Mouse (Mus musculus) kidney, embryonic 16.5 days (tissue): ENCODE results near the gene Mfrp. TPM values are rescaled to one million over a fixed set of nuclear protein-coding genes. Genes with fewer than 3 reads are reported as not detected.

Experiments
- ATAC-seq: fragments of 200-750 bp; cut with Nextera tagmentation; 2 replicates; pipeline ENCODE4 v1.8.0; 2017; ENCODE audit warnings: moderate TSS enrichment; ENCODE audit not compliant: low FRiP score, low TSS enrichment
- H3K27ac ChIP-seq: fragments of 300-500 bp; sonication (generic); 2 replicates; pipeline ENCODE4 v1.5.1; 2014; ENCODE audit warnings: low read length
- H3K27me3 ChIP-seq: fragments of 300-500 bp; sonication (generic); 2 replicates; pipeline ENCODE4 v1.6.1; 2014; ENCODE audit warnings: low read length, control low read depth, mixed read lengths; ENCODE audit not compliant: insufficient read depth
- H3K36me3 ChIP-seq: fragments of 300-500 bp; sonication (generic); 2 replicates; pipeline ENCODE4 v1.6.1; 2014; ENCODE audit warnings: low read length, control low read depth, mixed read lengths; ENCODE audit not compliant: insufficient read depth
- H3K4me1 ChIP-seq: fragments of 300-500 bp; sonication (generic); 2 replicates; pipeline ENCODE4 v1.6.1; 2014; ENCODE audit warnings: low read length, control low read depth, mixed read lengths; ENCODE audit not compliant: insufficient read depth
- H3K4me2 ChIP-seq: fragments of 300-500 bp; sonication (generic); replicated peaks from 2 replicates; pipeline ENCODE4 v1.6.1; 2014; ENCODE audit warnings: low read depth, low read length
- H3K4me3 ChIP-seq: fragments of 300-500 bp; sonication (generic); 2 replicates; pipeline ENCODE4 v1.5.1; 2014; ENCODE audit warnings: mild to moderate bottlenecking, low read length
- H3K9ac ChIP-seq: fragments of 300-500 bp; sonication (generic); replicated peaks from 2 replicates; pipeline ENCODE4 v1.6.1; 2014; ENCODE audit warnings: low read length
- H3K9me3 ChIP-seq: fragments of 300-500 bp; sonication (generic); 2 replicates; pipeline ENCODE4 v1.6.1; 2016; ENCODE audit warnings: low read length, control low read depth
- WGBS: fragments of 180-500 bp; shearing (Covaris S2); extraction: QIAGEN DNeasy Blood & Tissue Kit; methylation state at CpG from one replicate; pipeline ENCODE4 v1.1.7; 2014; 5-methylcytosine and 5-hydroxymethylcytosine counted together
- polyA plus RNA-seq: library from polyadenylated mRNA; unstranded; fragments of >200 nt; fragmentation: Nextera tagmentation; extraction: Ambion mirVana; gene quantifications from 2 replicates; pipeline ENCODE4 v1.2.1, GENCODE M21; 2015

Gene Mfrp
- polyA plus RNA-seq, 1 experiment from 2014 or later = 0.25 TPM

DNA sequence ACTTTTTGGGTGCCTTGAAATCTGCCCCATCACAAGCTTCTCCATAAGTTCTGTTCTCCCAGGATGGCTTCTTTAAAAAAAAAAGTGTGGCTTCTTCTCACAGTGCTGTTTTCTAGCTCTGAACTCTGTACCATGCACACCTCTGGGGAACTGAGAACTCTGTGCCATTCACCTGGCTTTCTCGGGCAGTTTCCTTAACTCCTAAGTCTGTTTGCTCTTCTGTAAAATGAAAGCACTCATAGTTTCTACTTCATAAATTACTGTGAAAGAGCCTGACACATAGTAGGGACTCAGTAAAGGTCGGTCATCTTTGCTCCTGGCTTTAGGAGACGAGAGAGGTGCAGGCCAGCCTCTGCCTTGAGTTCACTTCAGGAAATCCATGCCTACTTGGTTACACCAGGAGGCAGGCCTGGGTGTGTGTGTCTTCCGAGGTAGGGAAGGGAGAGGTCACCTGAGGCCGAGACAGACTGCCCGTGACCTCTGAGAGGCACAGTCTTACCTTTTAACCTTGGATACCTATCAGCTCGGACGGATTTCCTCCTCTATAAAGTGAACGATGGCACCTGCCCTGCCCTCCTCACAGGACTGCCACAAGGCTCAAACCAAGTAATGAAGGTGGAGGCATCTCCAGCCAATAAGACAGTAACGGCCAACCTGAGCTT is 23.3 kb upstream of the Mfrp start:
- peak overlapping the region; percentile 88 for H3K27ac ChIP-seq
- H3K9me3 ChIP-seq = no peaks in the 10 kb centered on the region
- no peaks in the 10 kb centered on the region for H3K27me3 ChIP-seq
- 0 out of 2 replicates have a peak overlapping the region, but pooled peaks have one; percentile 16 for H3K4me2 ChIP-seq
- peaks cover 53% of the 10 kb centered on the region for H3K4me1 ChIP-seq
- WGBS = 67% methylated on average over 10 of the region's 10 CpGs
- 0 out of 2 replicates have a peak overlapping the region, but pooled peaks have one; percentile 24 for H3K9ac ChIP-seq
- no peak overlapping the region for H3K4me3 ChIP-seq
- ATAC-seq = no peak
- no peaks in the 10 kb centered on the region for H3K36me3 ChIP-seq

DNA sequence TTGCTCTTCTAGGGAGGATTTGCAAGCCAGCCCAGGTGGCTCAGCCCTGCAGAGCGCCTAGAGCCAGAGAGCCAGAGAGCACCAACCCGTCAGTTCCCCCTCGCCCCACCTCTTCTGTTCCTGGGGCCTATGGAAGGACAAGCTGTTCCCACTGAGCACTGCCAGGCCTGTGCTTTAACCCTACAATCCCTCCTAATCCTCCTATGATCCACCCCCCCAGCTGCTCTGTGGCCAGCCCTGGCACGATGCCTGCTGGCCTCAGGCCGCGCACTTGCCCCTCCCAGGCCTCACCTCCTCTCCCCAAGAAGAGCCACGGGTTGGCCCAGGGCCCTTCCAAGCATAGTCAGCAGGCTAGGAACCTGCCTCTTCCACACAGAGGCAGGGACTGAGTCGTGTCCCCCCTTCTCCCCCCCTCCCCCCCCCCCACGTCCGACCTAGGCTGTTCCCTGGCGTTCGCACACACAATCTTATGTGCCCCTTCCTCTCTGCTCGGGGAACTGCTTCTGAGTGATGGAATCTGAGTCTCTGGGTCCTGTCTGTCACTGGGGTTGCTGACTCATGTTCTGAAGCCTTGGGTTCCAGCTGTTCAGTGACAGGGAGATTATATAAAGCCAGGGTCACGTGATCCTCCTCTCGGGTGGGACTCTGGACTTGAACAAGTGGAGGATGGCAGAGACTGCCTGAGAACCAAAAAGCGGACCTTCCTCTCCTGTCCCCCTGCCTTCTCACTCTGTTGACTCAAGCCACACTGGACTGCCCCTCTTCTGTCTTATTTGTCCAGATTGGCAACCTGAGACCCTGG is 22.4 kb upstream of the Mfrp start:
- H3K4me1 ChIP-seq = peaks cover 61% of the 10 kb centered on the region
- no peaks in the 10 kb centered on the region for H3K36me3 ChIP-seq
- peak overlapping the region; percentile 88 for H3K27ac ChIP-seq
- no peak overlapping the region for H3K4me3 ChIP-seq
- ATAC-seq = peak; percentile 77
- H3K9ac ChIP-seq = peak overlapping the region; percentile 24; the same call in 1 of the 2 replicates
- H3K9me3 ChIP-seq = no peaks in the 10 kb centered on the region
- WGBS = 29% methylated on average over 16 of the region's 16 CpGs
- peak overlapping the region; percentile 16; the same call in 1 of the 2 replicates for H3K4me2 ChIP-seq
- H3K27me3 ChIP-seq = 0 out of 2 replicates have a peak, but pooled peaks cover 3% of the 10 kb centered on the region

DNA sequence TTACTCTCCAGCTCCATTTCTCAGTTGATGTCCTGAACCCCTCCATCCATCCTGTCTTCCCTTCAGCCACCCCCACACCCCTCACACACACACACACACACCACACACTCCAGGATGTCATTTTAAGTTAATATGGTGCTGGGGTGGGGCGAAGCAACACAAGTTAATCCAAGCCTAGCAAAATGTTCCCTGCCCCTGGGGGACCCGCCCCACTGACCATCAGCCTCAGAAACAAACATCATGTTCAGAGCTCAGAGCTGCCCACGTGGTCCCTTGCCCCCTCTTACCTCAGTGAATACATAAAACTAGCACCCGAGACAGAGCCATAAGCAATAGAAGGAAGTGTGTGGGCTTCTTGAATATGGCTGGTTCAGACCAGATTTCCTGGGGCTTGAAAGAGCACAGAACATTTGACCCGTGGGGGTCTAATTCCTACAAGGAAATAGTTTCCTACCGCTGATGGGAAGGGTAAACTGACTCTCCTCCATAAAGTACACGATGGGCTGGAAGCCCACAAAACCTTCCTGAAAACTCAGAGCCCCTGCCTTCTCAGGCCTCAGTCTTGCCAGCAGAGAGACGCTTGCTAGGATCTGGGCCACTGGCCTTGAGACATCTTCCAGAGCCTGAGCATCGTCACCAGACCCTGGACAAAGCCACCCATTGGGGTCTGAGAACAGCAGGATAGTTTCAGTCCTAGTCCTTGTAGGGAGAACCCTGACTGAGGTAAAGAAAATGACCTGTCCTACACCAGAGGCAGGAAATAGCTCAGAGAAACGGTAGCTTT is 21.3 kb upstream of the Mfrp start:
- ATAC-seq = peak; percentile 14; the same call in 1 of the 2 replicates
- Histone ChIP-seq H3K9me3 (no peaks in the 10 kb centered on the region), H3K9ac (no peak overlapping the region), H3K36me3 (no peaks in the 10 kb centered on the region), H3K4me1 (peaks cover 63% of the 10 kb centered on the region), H3K4me3 (no peak overlapping the region), H3K27me3 (0 out of 2 replicates have a peak, but pooled peaks cover 3% of the 10 kb centered on the region), H3K27ac (peak overlapping the region; percentile 88), H3K4me2 (no peak overlapping the region)
- 44% methylated on average over 10 of the region's 10 CpGs for WGBS

DNA sequence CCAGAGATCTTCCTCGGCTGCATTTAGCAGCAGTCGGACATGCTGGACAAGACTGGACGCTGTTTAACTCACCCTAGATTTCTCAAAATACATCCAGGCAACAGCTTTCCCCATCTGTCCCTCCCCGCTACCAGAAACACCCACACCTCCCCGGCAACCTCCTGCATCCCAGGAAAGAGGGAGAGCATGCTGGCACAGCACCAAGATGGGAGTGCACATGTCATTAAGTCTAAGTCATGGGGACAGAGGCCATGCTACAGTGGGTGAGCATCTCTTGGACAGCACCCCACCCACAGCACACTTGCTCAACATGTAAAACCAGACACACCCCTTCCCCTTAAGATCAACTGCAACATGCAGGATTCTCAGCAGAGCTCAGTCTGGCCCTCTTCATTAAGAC is 20.6 kb upstream of the Mfrp start:
- 62% methylated on average over 5 of the region's 5 CpGs for WGBS
- H3K27ac ChIP-seq = peak overlapping the region; percentile 85
- ATAC-seq = no peak

DNA sequence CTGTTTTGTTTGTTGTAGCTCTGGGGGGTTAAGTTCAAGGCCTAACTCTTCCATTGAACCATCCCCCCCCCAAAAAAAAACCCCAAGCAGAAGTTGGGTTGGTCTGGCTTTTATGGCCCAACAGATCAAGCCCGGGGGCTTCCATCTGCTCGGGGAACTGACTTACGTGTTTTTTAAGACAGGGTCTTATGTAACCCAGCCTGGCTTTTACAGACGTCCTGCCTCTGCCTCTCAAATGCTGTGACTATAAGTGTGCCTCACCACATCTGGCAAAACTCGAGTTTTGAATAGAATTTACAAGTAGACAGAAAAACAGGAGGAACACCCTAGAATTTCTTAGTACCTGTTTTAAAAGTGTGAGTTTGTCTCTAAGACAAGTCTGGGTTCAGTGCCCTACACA is 19.9 kb upstream of the Mfrp start:
- peaks cover 63% of the 10 kb centered on the region for H3K4me1 ChIP-seq
- H3K27me3 ChIP-seq = 0 out of 2 replicates have a peak, but pooled peaks cover 3% of the 10 kb centered on the region
- no peaks in the 10 kb centered on the region for H3K9me3 ChIP-seq
- H3K9ac ChIP-seq = no peak overlapping the region
- H3K27ac ChIP-seq = peak overlapping the region; percentile 37; the same call in 1 of the 2 replicates
- no peak for ATAC-seq
- no peak overlapping the region for H3K4me3 ChIP-seq
- WGBS = 63% methylated on average over 5 of the region's 5 CpGs
- no peaks in the 10 kb centered on the region for H3K36me3 ChIP-seq
- H3K4me2 ChIP-seq = no peak overlapping the region

More for the DNA sequence above, 20.6 kb upstream of the Mfrp start:
- H3K36me3 ChIP-seq = no peaks in the 10 kb centered on the region
- H3K9me3 ChIP-seq = no peaks in the 10 kb centered on the region
- no peak overlapping the region for H3K4me3 ChIP-seq
- peaks cover 63% of the 10 kb centered on the region for H3K4me1 ChIP-seq
- no peak overlapping the region for H3K9ac ChIP-seq
- no peak overlapping the region for H3K4me2 ChIP-seq
- 0 out of 2 replicates have a peak, but pooled peaks cover 3% of the 10 kb centered on the region for H3K27me3 ChIP-seq

DNA sequence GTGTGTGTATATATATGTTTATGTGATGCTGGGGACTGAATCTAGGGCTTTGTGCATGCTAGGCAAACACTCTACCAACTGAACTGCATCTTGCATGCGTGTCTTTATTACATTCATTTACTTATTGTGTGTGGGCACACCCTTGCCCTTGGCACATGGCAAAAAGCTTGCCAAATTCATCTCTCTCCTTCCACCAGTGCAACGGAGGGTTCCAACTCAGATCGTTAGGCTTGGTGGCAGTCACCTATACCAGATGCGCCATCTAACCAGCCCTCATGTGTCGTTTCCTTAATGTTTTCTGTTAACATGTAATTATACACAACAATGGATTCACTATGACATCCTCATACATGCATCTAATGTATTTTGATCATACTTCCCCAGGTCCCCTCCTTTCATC is 19.3 kb upstream of the Mfrp start:
- Histone ChIP-seq H3K36me3 (no peaks in the 10 kb centered on the region), H3K9ac (no peak overlapping the region), H3K27me3 (0 out of 2 replicates have a peak, but pooled peaks cover 3% of the 10 kb centered on the region), H3K27ac (no peak overlapping the region), H3K9me3 (no peaks in the 10 kb centered on the region), H3K4me1 (peaks cover 69% of the 10 kb centered on the region), H3K4me3 (no peak overlapping the region), H3K4me2 (no peak overlapping the region)
- ATAC-seq = no peak
- WGBS = 90% methylated on average over 5 of the region's 5 CpGs

DNA sequence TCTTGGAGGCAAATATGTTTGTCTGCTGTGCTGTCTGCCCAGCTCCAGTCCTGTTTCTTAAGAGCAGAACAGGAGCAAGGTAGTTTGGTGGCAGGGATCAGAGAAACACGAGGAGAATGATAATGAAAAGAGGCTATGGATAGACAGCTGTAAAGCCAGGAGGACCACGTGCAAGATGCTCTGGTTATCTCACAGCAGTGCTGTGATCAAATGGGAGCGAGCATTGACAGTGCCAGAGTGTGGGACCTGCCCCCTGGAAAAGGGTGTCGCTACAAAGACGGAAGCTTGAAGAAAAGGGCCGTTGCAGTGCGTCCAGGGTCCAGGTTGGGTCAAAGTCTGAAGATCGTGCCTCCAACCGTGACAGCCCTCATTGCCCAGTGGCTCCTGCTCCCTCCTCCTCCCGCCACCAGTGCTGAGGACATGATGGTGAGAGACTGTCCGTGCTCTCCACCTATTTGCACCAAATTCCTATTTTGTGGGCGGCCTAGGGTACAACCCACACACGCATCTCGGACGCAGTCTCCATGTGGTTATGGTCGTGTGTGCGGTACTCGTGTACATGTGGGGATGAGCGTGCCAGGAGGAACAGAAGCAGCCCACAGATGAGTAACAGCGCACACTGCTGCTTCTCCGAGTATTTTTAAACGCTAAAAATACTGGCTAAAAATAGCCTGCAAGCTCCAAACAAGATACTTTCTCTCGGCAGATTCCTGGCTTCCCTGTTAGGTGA is 18.0 kb upstream of the Mfrp start:
- Histone ChIP-seq H3K27me3 (0 out of 2 replicates have a peak, but pooled peaks cover 3% of the 10 kb centered on the region), H3K27ac (peak overlapping the region; percentile 66), H3K36me3 (no peaks in the 10 kb centered on the region), H3K9me3 (no peaks in the 10 kb centered on the region), H3K4me2 (peak overlapping the region; percentile 91), H3K9ac (no peak overlapping the region; the same call in 1 of the 2 replicates), H3K4me3 (peak overlapping the region; percentile 60), H3K4me1 (peaks cover 74% of the 10 kb centered on the region)
- 9% methylated on average over 23 of the region's 23 CpGs for WGBS
- ATAC-seq = peak; percentile 43

DNA sequence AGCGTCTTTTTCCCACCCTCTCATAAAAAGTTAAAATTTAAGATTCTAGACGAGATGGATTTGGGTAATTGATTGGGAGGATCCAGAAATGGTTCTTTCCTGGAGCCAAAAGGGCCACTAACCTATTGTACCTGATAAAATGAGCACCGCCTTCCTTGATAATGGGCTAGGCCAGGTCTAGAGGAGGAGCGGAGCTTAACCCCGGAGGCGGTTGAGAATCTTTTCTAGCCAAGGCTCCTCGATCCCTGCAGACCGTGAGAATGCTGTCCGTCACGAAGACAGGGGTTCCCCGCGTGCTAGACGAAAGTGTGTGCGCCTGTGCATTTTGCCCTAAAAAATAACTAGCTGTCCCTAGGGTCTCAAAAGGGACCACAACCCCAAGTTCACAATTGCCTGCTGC is 17.3 kb upstream of the Mfrp start:
- WGBS = 2% methylated on average over 14 of the region's 14 CpGs
- H3K27ac ChIP-seq = peak overlapping the region; percentile 66
- H3K9me3 ChIP-seq = no peaks in the 10 kb centered on the region
- peak overlapping the region; percentile 56 for H3K9ac ChIP-seq
- no peak for ATAC-seq
- peaks cover 74% of the 10 kb centered on the region for H3K4me1 ChIP-seq
- H3K36me3 ChIP-seq = no peaks in the 10 kb centered on the region
- H3K4me2 ChIP-seq = peak overlapping the region; percentile 91
- H3K27me3 ChIP-seq = 0 out of 2 replicates have a peak, but pooled peaks cover 3% of the 10 kb centered on the region
- peak overlapping the region; percentile 60 for H3K4me3 ChIP-seq
